Mouse (Mus musculus): Measurements from ENCODE around the gene Nsd2.
"Not testable (repeated sequence)": the region's sequence is repeated elsewhere in the genome, so short reads cannot be mapped to it uniquely, and the experiment has no call there.

Nsd2 gene

DNA sequence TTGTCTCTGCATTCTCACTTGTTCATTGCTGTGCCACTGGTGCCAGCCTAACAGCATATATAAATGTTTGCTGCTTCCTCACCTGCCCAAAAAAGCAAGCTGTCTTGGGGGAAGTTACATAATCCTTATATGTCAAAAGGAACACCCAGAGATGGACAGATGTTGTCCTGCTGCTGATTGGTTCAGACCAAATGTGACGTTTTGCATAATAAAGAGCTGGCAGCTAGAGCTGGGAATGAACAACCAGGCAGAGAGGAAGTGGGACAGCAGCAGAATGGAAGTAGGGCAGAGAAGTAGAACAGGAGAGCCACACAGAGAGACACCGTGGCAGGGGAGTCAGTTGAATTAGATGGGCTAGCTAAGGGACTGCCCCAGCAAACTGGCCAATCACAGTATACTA lies 111.9 kb downstream of the Nsd2 start:
- no peak for DNase-seq (ENCODE audit: low read depth)

GRCm38 (mm10) chr5:33934081-33934480 lies 113.6 kb downstream of the Nsd2 start:
- peak; percentile 21 for DNase-seq (ENCODE audit: low read depth)

DNA sequence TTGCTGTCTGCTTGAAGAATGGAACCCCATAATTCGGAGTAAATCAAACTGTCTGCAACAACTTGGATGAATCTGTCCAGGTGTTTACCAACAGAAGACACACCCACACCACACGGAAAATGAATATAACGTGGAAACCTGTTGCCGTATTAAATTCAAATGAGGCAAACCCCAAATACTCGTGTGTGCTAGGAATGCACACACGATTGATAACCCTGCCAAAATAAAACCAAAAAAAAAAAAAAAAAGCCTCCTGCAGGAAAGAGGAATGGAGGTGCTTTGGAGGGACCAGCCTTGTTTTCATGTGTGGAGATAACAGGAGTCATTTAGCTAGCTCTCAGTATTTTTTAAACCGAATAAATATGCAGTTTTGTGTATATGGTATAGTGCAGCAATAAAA lies 114.4 kb downstream of the Nsd2 start:
- peak; percentile 21 for DNase-seq (ENCODE audit: low read depth)

DNA sequence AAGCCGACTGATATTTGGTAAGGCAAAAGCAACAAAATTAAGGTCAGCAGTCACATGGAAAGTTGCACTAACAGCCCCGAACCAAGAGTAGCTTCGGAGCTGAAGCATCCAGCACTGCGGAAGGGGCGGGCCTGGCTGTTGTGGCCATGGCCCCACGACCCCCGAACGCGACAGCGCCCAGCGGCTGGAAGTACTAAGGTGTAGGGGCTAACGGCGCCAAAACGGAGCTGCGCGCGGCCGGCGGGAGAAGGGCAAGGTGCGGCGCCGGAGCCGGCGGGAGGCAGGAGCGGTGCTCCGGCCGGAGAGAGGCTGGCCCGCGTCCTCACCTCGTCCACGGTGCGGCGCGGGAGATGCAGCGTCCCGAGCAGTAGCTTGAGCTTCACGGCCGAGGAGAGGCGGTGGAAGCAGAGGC lies 115.2 kb downstream of the Nsd2 start:
- DNase-seq (ENCODE audit: low read depth), result no peak

- DNase-seq (ENCODE audit: low read depth), result peak; percentile 98
These were observed 115.7 kb downstream of the Nsd2 start, which contains the start of gene Nelfa for GRCm38 (mm10) chr5:33936120-33936707. Nelfa (minus strand) TSS chr5:33936413.

DNA sequence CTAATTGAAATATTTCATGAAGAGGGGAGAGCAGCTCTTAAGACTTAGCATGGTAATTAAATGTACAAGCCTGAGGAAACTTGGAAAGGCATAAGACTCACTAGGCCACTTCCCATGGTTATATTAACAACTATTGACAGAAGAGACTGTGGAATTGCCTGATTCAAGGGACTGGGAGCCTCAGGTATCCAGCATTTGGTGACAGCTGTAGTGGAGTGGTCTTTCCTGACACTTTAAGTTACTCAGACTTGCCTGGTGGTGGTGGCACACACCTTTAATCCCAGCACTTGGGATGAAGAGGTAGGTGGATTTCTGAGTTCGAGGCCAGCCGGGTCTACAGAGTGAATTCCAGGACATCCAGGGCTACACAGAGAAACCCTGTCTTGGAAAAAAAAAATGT lies 116.7 kb downstream of the Nsd2 start:
- DNase-seq (ENCODE audit: low read depth), result peak; percentile 18

GRCm38 (mm10) chr5:33938448-33938847 lies 117.9 kb downstream of the Nsd2 start:
- no peak for DNase-seq (ENCODE audit: low read depth)

DNA sequence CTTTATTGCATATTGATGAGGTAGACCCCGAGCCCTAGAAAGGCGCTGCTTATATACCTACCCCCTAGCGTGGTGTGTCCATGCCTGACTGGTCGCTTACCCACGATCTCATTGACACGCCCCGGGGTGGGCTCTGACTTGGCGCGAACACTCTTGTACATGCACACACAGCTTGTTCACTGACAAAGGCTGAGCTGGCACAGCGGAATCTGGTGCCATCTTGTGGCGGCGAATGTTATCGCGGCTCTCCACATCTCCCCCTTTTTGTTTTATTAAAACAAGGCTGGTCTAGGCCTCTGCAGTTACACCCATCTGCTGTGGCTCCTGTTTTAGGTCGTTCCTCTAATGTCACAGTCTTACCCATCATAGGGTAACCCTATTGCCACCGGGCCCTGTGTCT lies 126.5 kb downstream of the Nsd2 start:
- DNase-seq (ENCODE audit: low read depth), result not testable (repeated sequence)
